Mouse (Mus musculus) liver, postnatal 0 days (tissue): ENCODE measurements at regions not wholly inside any gene's neighbourhood (a gene's known extent, or its start where the extent isn't known, plus 50 kb on each side); places are given as distances from the start of the nearest gene placed in this dataset.

Source experiments
- ATAC-seq: fragments of 200-750 bp; cut with Nextera tagmentation; 2 replicates; pipeline ENCODE4 v1.8.0; 2017; ENCODE audit warnings: mild to moderate bottlenecking, moderate library complexity
- DNase-seq: peaks from one replicate; pipeline ENCODE4 v3.0.0-alpha.2; 2016
- H3K27ac ChIP-seq: fragments of 300-500 bp; sonication (generic); 2 replicates; pipeline ENCODE4 v1.5.1; 2014; ENCODE audit warnings: antibody characterized with exemption, moderate library complexity, mild to moderate bottlenecking, low read depth
- H3K27me3 ChIP-seq: fragments of 300-500 bp; sonication (generic); 2 replicates; pipeline ENCODE4 v1.6.1; 2014; ENCODE audit warnings: low read length, control low read depth, mixed read lengths; ENCODE audit not compliant: insufficient read depth
- H3K36me3 ChIP-seq: fragments of 300-500 bp; sonication (generic); replicated peaks from 2 replicates; pipeline ENCODE4 v1.6.1; 2014; ENCODE audit warnings: mild to moderate bottlenecking, control low read depth, low read length, moderate library complexity, mixed read lengths; ENCODE audit not compliant: insufficient read depth
- H3K4me1 ChIP-seq: fragments of 300-500 bp; sonication (generic); 2 replicates; pipeline ENCODE4 v1.6.1; 2014; ENCODE audit warnings: antibody characterized with exemption, mild to moderate bottlenecking, control low read depth; ENCODE audit not compliant: insufficient read depth
- H3K4me2 ChIP-seq: fragments of 300-500 bp; sonication (generic); 2 replicates; pipeline ENCODE4 v1.6.1; 2014; ENCODE audit warnings: low read depth, mild to moderate bottlenecking, low read length, moderate library complexity, mixed read lengths
- H3K4me3 ChIP-seq: fragments of 300-500 bp; sonication (generic); 2 replicates; pipeline ENCODE4 v1.5.1; 2014; ENCODE audit warnings: low read depth, low read length
- H3K9ac ChIP-seq: fragments of 300-500 bp; sonication (generic); replicated peaks from 2 replicates; pipeline ENCODE4 v1.6.1; 2014; ENCODE audit warnings: mild to moderate bottlenecking, moderate library complexity
- H3K9me3 ChIP-seq: fragments of 300-500 bp; sonication (generic); 2 replicates; pipeline ENCODE4 v1.6.1; 2016; ENCODE audit warnings: mild to moderate bottlenecking, control low read depth, low read length, mixed read lengths
- CTCF ChIP-seq: sonication (generic); IDR thresholded peaks from 2 replicates; pipeline ENCODE4 v1.5.1; 2016; ENCODE audit warnings: antibody characterized with exemption, low read depth
- EP300 ChIP-seq: IDR thresholded peaks from 2 replicates; pipeline ENCODE4 v1.6.1; 2016; ENCODE audit warnings: antibody characterized with exemption, low read depth, mild to moderate bottlenecking
- WGBS: fragments of 180-500 bp; shearing (Covaris S2); extraction: QIAGEN DNeasy Blood & Tissue Kit; methylation state at CpG from one replicate; pipeline ENCODE4 v1.1.7; 2014; ENCODE audit not compliant: insufficient replicate concordance; 5-methylcytosine and 5-hydroxymethylcytosine counted together

- H3K9ac ChIP-seq: no peak overlapping the region
- H3K4me2 ChIP-seq: no peak overlapping the region
- no peaks in the 10 kb centered on the region for H3K27me3 ChIP-seq
- H3K4me1 ChIP-seq: no peaks in the 10 kb centered on the region
- TF ChIP-seq EP300: no peak
- TF ChIP-seq CTCF: no peak
- ATAC-seq (no peak), DNase-seq (no peak)
- no peaks in the 10 kb centered on the region for H3K9me3 ChIP-seq
- no peaks in the 10 kb centered on the region for H3K36me3 ChIP-seq
- no peak overlapping the region for H3K27ac ChIP-seq
- no peak overlapping the region for H3K4me3 ChIP-seq
Measured at GRCm38 (mm10) chr15:61890330-61890729, 967.5 kb upstream of the A1bg start.

- Histone ChIP-seq H3K4me3 (no peak overlapping the region), H3K27ac (no peak overlapping the region), H3K36me3 (no peaks in the 10 kb centered on the region), H3K9me3 (no peaks in the 10 kb centered on the region), H3K4me1 (no peaks in the 10 kb centered on the region), H3K4me2 (no peak overlapping the region), H3K27me3 (no peaks in the 10 kb centered on the region), H3K9ac (no peak overlapping the region)
- ATAC-seq (no peak), DNase-seq (no peak)
- WGBS: 69% methylated on average over 10 of the region's 10 CpGs
- TF ChIP-seq EP300: no peak
- TF ChIP-seq CTCF: no peak
Measured at GRCm38 (mm10) chr15:61888569-61889326, 965.9 kb upstream of the A1bg start.

GRCm38 (mm10) chr15:61879408-61879807 is 956.6 kb upstream of the A1bg start:
- Histone ChIP-seq H3K9ac (no peak overlapping the region), H3K36me3 (no peaks in the 10 kb centered on the region), H3K27ac (no peak overlapping the region), H3K4me2 (no peak overlapping the region), H3K9me3 (no peaks in the 10 kb centered on the region), H3K4me3 (no peak overlapping the region), H3K27me3 (no peaks in the 10 kb centered on the region), H3K4me1 (no peaks in the 10 kb centered on the region)
- no peak for DNase-seq
- TF ChIP-seq EP300 (no peak), CTCF (no peak)
- 78% methylated on average over 3 of the region's 3 CpGs for WGBS
- ATAC-seq: no peak

- DNase-seq: no peak
- 60% methylated on average over 2 of the region's 2 CpGs for WGBS
Measured at GRCm38 (mm10) chr15:61873047-61873446, 950.2 kb upstream of the A1bg start.

GRCm38 (mm10) chr15:61860759-61861158 is 937.9 kb upstream of the A1bg start:
- Histone ChIP-seq H3K4me3 (no peak overlapping the region), H3K9ac (no peak overlapping the region), H3K27ac (no peak overlapping the region), H3K27me3 (no peaks in the 10 kb centered on the region), H3K36me3 (no peaks in the 10 kb centered on the region), H3K4me2 (no peak overlapping the region), H3K9me3 (no peaks in the 10 kb centered on the region), H3K4me1 (no peaks in the 10 kb centered on the region)
- no peak for DNase-seq
- TF ChIP-seq EP300: no peak
- TF ChIP-seq CTCF: no peak
- no peak for ATAC-seq
- 61% methylated on average over 6 of the region's 6 CpGs for WGBS

More at GRCm38 (mm10) chr15:61873047-61873446, 950.2 kb upstream of the A1bg start:
- Histone ChIP-seq H3K27me3 (no peaks in the 10 kb centered on the region), H3K9ac (no peak overlapping the region), H3K4me2 (no peak overlapping the region), H3K4me1 (no peaks in the 10 kb centered on the region), H3K27ac (no peak overlapping the region), H3K9me3 (no peaks in the 10 kb centered on the region), H3K36me3 (no peaks in the 10 kb centered on the region), H3K4me3 (no peak overlapping the region)
- no peak for TF ChIP-seq EP300
- no peak for ATAC-seq

GRCm38 (mm10) chr15:61855880-61856279 is 933.1 kb upstream of the A1bg start:
- Histone ChIP-seq H3K9ac (no peak overlapping the region), H3K9me3 (no peaks in the 10 kb centered on the region), H3K36me3 (no peaks in the 10 kb centered on the region), H3K27ac (no peak overlapping the region), H3K4me1 (no peaks in the 10 kb centered on the region), H3K4me2 (no peak overlapping the region), H3K4me3 (no peak overlapping the region), H3K27me3 (no peaks in the 10 kb centered on the region)
- ATAC-seq: no peak
- DNase-seq: no peak
- 74% methylated on average over 2 of the region's 2 CpGs for WGBS
- TF ChIP-seq EP300: no peak

GRCm38 (mm10) chr15:61812671-61813070 is 889.9 kb upstream of the A1bg start:
- H3K27me3 ChIP-seq: no peaks in the 10 kb centered on the region
- no peaks in the 10 kb centered on the region for H3K9me3 ChIP-seq
- DNase-seq (no peak), ATAC-seq (no peak)
- TF ChIP-seq EP300 (no peak), CTCF (no peak)
- H3K27ac ChIP-seq: no peak overlapping the region
- no peak overlapping the region for H3K9ac ChIP-seq
- no peaks in the 10 kb centered on the region for H3K36me3 ChIP-seq
- no peaks in the 10 kb centered on the region for H3K4me1 ChIP-seq
- WGBS: 65% methylated on average over 2 of the region's 2 CpGs
- H3K4me3 ChIP-seq: no peak overlapping the region
- H3K4me2 ChIP-seq: no peak overlapping the region
